Mouse (Mus musculus) gastrocnemius, adult 2 months (tissue): Measurements from ENCODE around the gene Ltn1. TPM values are rescaled to one million over a fixed set of nuclear protein-coding genes. Genes with fewer than 3 reads are reported as not detected.

ENCODE experiments used
- DNase-seq: peaks from one replicate; pipeline ENCODE4 v3.0.0; 2022
- H3K27ac ChIP-seq: fragments of 200-600 bp; 2 replicates; pipeline ENCODE4 v1.8.1; 2022; ENCODE audit warnings: mild to moderate bottlenecking
- H3K4me3 ChIP-seq: fragments of 200-600 bp; 2 replicates; pipeline ENCODE4 v1.8.1; 2022; ENCODE audit warnings: mild to moderate bottlenecking, moderate library complexity
- CTCF ChIP-seq: fragments of 200-600 bp; IDR thresholded peaks from 2 replicates; pipeline ENCODE4 v1.8.1; 2022; ENCODE audit warnings: antibody characterized with exemption, mild to moderate bottlenecking, moderate library complexity
- intact Hi-C: fragments of 180-260 bp; cut with DNase I; formaldehyde crosslinking; loops from one replicate; pipeline ENCODE4 v1.15.1; 2025
- total RNA-seq, 2 experiments: library from RNA; stranded (reverse); gene quantifications; 2 replicates each; pipeline ENCODE4 v1.2.3; 2021

Ltn1 gene
- total RNA-seq, 2 experiments from 2014 or later, result 26.3 to 28.9 TPM

GRCm38 (mm10) chr16:87366445-87366844, 66.0 kb downstream of the Ltn1 start:
- intact Hi-C loops, result no loop called here

GRCm38 (mm10) chr16:87366035-87366434, 66.4 kb downstream of the Ltn1 start:
- DNase-seq, result no peak

More at GRCm38 (mm10) chr16:87366445-87366844, 66.0 kb downstream of the Ltn1 start:
- no peak overlapping the region for H3K27ac ChIP-seq
- no peak for TF ChIP-seq CTCF
- H3K4me3 ChIP-seq, result no peak overlapping the region
- DNase-seq, result no peak

GRCm38 (mm10) chr16:87364231-87364630, 68.2 kb downstream of the Ltn1 start:
- TF ChIP-seq CTCF, result no peak
- Histone ChIP-seq H3K27ac (no peak overlapping the region), H3K4me3 (no peak overlapping the region)
- DNase-seq, result peak; percentile 34
- intact Hi-C loops, result no loop called here

More at GRCm38 (mm10) chr16:87366035-87366434, 66.4 kb downstream of the Ltn1 start:
- no peak overlapping the region for H3K27ac ChIP-seq
- intact Hi-C loops, result no loop called here
- no peak for TF ChIP-seq CTCF
- H3K4me3 ChIP-seq, result no peak overlapping the region

- H3K27ac ChIP-seq, result no peak overlapping the region
- no peak overlapping the region for H3K4me3 ChIP-seq
- intact Hi-C loops, result no loop called here
- no peak for DNase-seq
- TF ChIP-seq CTCF, result no peak
Measured at GRCm38 (mm10) chr16:87360096-87360495, 72.3 kb downstream of the Ltn1 start.

- no peak for TF ChIP-seq CTCF
- Histone ChIP-seq H3K4me3 (peak overlapping the region; percentile 95), H3K27ac (peak overlapping the region; percentile 99)
- intact Hi-C loops, result no loop called here
- no peak for DNase-seq
Measured at GRCm38 (mm10) chr16:87354748-87355147, 77.7 kb downstream of the Ltn1 start.

GRCm38 (mm10) chr16:87354075-87354583, 78.3 kb downstream of the Ltn1 start, which contains the start of gene N6amt1:
Gene N6amt1 (plus strand): TSS chr16:87354185.
- peak; percentile 29; the same call in 1 of the 2 replicates for TF ChIP-seq CTCF
- intact Hi-C loops, result no loop called here

GRCm38 (mm10) chr16:87353605-87354004, 78.8 kb downstream of the Ltn1 start:
- peak overlapping the region; percentile 95 for H3K4me3 ChIP-seq
- DNase-seq, result no peak
- intact Hi-C loops, result no loop called here
- H3K27ac ChIP-seq, result peak overlapping the region; percentile 99
- TF ChIP-seq CTCF, result no peak

More at GRCm38 (mm10) chr16:87354075-87354583, 78.3 kb downstream of the Ltn1 start, which contains the start of gene N6amt1:
- peak; percentile 95 for DNase-seq
- Histone ChIP-seq H3K27ac (peak within 1 kb of the TSS; percentile 99), H3K4me3 (peak within 1 kb of the TSS; percentile 95)

- Histone ChIP-seq H3K4me3 (no peak overlapping the region), H3K27ac (no peak overlapping the region)
- TF ChIP-seq CTCF, result no peak
- intact Hi-C loops, result no loop called here
- DNase-seq, result no peak
Measured at GRCm38 (mm10) chr16:87351386-87352105, 80.9 kb downstream of the Ltn1 start.

GRCm38 (mm10) chr16:87348133-87348532, 84.3 kb downstream of the Ltn1 start:
- TF ChIP-seq CTCF, result no peak
- intact Hi-C loops, result no loop called here
- no peak for DNase-seq
- no peak overlapping the region for H3K27ac ChIP-seq
- no peak overlapping the region for H3K4me3 ChIP-seq

GRCm38 (mm10) chr16:87341043-87341572, 91.3 kb downstream of the Ltn1 start:
- intact Hi-C loops, result no loop called here
- no peak for DNase-seq
- TF ChIP-seq CTCF, result no peak
- no peak overlapping the region for H3K4me3 ChIP-seq
- H3K27ac ChIP-seq, result no peak overlapping the region

GRCm38 (mm10) chr16:87334756-87335155, 97.7 kb downstream of the Ltn1 start:
- Histone ChIP-seq H3K27ac (no peak overlapping the region), H3K4me3 (no peak overlapping the region)
- no peak for TF ChIP-seq CTCF
- intact Hi-C loops, result no loop called here
- DNase-seq, result no peak

- intact Hi-C loops, result no loop called here
- DNase-seq, result peak; percentile 38
Measured at GRCm38 (mm10) chr16:87329986-87330385, 102.4 kb downstream of the Ltn1 start.

More at GRCm38 (mm10) chr16:87329986-87330385, 102.4 kb downstream of the Ltn1 start:
- no peak for TF ChIP-seq CTCF
- H3K27ac ChIP-seq, result peak overlapping the region; percentile 69
- H3K4me3 ChIP-seq, result no peak overlapping the region

Other genes starting within 250 kb of the Ltn1 start
- 1 to 10 TPM; 7.9 to 9.2 TPM for gene N6amt1, start 78.4 kb downstream of the Ltn1 start, total RNA-seq
- 1 to 10 TPM; 2.1 to 2.4 TPM for gene Rwdd2b, start 8.0 kb upstream of the Ltn1 start, total RNA-seq
- 10 to 100 TPM; 53.3 to 56.1 TPM for gene Usp16, start 22.1 kb upstream of the Ltn1 start, total RNA-seq
- gene Cct8, start 63.3 kb upstream of the Ltn1 start, total RNA-seq, result 100 to 1,000 TPM; 114 to 135 TPM
- gene Map3k7cl, start 120.7 kb upstream of the Ltn1 start, total RNA-seq, result 10 to 100 TPM in 1 of 2 experiments, 1 to 10 TPM in 1; 5.4 to 10.7 TPM